Mouse (Mus musculus): ENCODE data around the gene Ube2b. TPM values are rescaled to one million over a fixed set of nuclear protein-coding genes. Genes with fewer than 3 reads are reported as not detected.

The Ube2b gene
- polyA plus RNA-seq, 1 experiment from 2014 or later: 152 TPM

- Histone ChIP-seq H3K9me3 (ENCODE audit: control insufficient read depth, low read depth, low read length) (no peaks in the 10 kb centered on the region), H3K9ac (replicated peaks; ENCODE audit: low read depth, low read length) (no peak overlapping the region), H3K27ac (ENCODE audit: low read length) (no peak overlapping the region; the same call in 1 of the 2 replicates), H3K27me3 (ENCODE audit: control insufficient read depth, insufficient read depth, low read length) (no peaks in the 10 kb centered on the region), H3K4me3 (ENCODE audit: low read depth, low read length) (no peak overlapping the region), H3K4me1 (ENCODE audit: control insufficient read depth, insufficient read depth, low read length) (peaks cover 21% of the 10 kb centered on the region), H3K36me3 (ENCODE audit: control insufficient read depth, insufficient read depth, low read length) (peaks cover 14% of the 10 kb centered on the region), H3K4me2 (replicated peaks; ENCODE audit: low read depth, low read length) (peak overlapping the region; percentile 35)
- WGBS: 68% methylated on average over 10 of the region's 10 CpGs
- no peak for ATAC-seq (ENCODE audit: insufficient number of reproducible peaks, insufficient read depth, low FRiP score, low read depth)
Measured at GRCm38 (mm10) chr11:52001341-52001740, 779 bp upstream of the Ube2b start.

- Histone ChIP-seq H3K27ac (ENCODE audit: low read length) (peak overlapping the region; percentile 92), H3K27me3 (ENCODE audit: control insufficient read depth, insufficient read depth, low read length) (no peaks in the 10 kb centered on the region), H3K9ac (replicated peaks; ENCODE audit: low read depth, low read length) (peak overlapping the region; percentile 96), H3K4me1 (ENCODE audit: control insufficient read depth, insufficient read depth, low read length) (peaks cover 14% of the 10 kb centered on the region; the same call in 1 of the 2 replicates), H3K36me3 (ENCODE audit: control insufficient read depth, insufficient read depth, low read length) (peaks cover 29% of the 10 kb centered on the region), H3K9me3 (ENCODE audit: control insufficient read depth, low read depth, low read length) (no peaks in the 10 kb centered on the region), H3K4me2 (replicated peaks; ENCODE audit: low read depth, low read length) (peak overlapping the region; percentile 52), H3K4me3 (ENCODE audit: low read depth, low read length) (peak overlapping the region; percentile 93)
- WGBS: 0% methylated on average over 29 of the region's 29 CpGs
- ATAC-seq (ENCODE audit: insufficient number of reproducible peaks, insufficient read depth, low FRiP score, low read depth): peak; percentile 34
Measured at GRCm38 (mm10) chr11:51999611-52000289, 812 bp downstream of the Ube2b start.

GRCm38 (mm10) chr11:51971644-51972043, 28.9 kb downstream of the Ube2b start:
- H3K4me2 ChIP-seq (replicated peaks; ENCODE audit: low read depth, low read length): no peak overlapping the region
- peaks cover 49% of the 10 kb centered on the region for H3K36me3 ChIP-seq (ENCODE audit: control insufficient read depth, insufficient read depth, low read length)
- WGBS: 94% methylated on average over 6 of the region's 6 CpGs
- H3K4me3 ChIP-seq (ENCODE audit: low read depth, low read length): no peak overlapping the region
- H3K4me1 ChIP-seq (ENCODE audit: control insufficient read depth, insufficient read depth, low read length): peaks cover 3% of the 10 kb centered on the region; the same call in 1 of the 2 replicates
- H3K9me3 ChIP-seq (ENCODE audit: control insufficient read depth, low read depth, low read length): no peaks in the 10 kb centered on the region
- ATAC-seq (ENCODE audit: insufficient number of reproducible peaks, insufficient read depth, low FRiP score, low read depth): no peak
- no peak overlapping the region for H3K27ac ChIP-seq (ENCODE audit: low read length)
- H3K9ac ChIP-seq (replicated peaks; ENCODE audit: low read depth, low read length): no peak overlapping the region
- no peaks in the 10 kb centered on the region for H3K27me3 ChIP-seq (ENCODE audit: control insufficient read depth, insufficient read depth, low read length)

GRCm38 (mm10) chr11:51969511-51969910, 31.1 kb downstream of the Ube2b start:
- no peak overlapping the region for H3K4me2 ChIP-seq (replicated peaks; ENCODE audit: low read depth, low read length)
- no peaks in the 10 kb centered on the region for H3K27me3 ChIP-seq (ENCODE audit: control insufficient read depth, insufficient read depth, low read length)
- ATAC-seq (ENCODE audit: insufficient number of reproducible peaks, insufficient read depth, low FRiP score, low read depth): no peak
- H3K27ac ChIP-seq (ENCODE audit: low read length): no peak overlapping the region
- H3K9me3 ChIP-seq (ENCODE audit: control insufficient read depth, low read depth, low read length): no peaks in the 10 kb centered on the region
- 89% methylated on average over 2 of the region's 2 CpGs for WGBS
- no peak overlapping the region for H3K4me3 ChIP-seq (ENCODE audit: low read depth, low read length)
- H3K36me3 ChIP-seq (ENCODE audit: control insufficient read depth, insufficient read depth, low read length): peaks cover 44% of the 10 kb centered on the region
- no peak overlapping the region for H3K9ac ChIP-seq (replicated peaks; ENCODE audit: low read depth, low read length)
- H3K4me1 ChIP-seq (ENCODE audit: control insufficient read depth, insufficient read depth, low read length): peaks cover 3% of the 10 kb centered on the region; the same call in 1 of the 2 replicates

GRCm38 (mm10) chr11:51968896-51969295, 31.7 kb downstream of the Ube2b start:
- Histone ChIP-seq H3K27ac (ENCODE audit: low read length) (no peak overlapping the region), H3K9me3 (ENCODE audit: control insufficient read depth, low read depth, low read length) (no peaks in the 10 kb centered on the region), H3K36me3 (ENCODE audit: control insufficient read depth, insufficient read depth, low read length) (peaks cover 39% of the 10 kb centered on the region), H3K27me3 (ENCODE audit: control insufficient read depth, insufficient read depth, low read length) (no peaks in the 10 kb centered on the region), H3K9ac (replicated peaks; ENCODE audit: low read depth, low read length) (no peak overlapping the region), H3K4me3 (ENCODE audit: low read depth, low read length) (no peak overlapping the region), H3K4me2 (replicated peaks; ENCODE audit: low read depth, low read length) (0 out of 2 replicates have a peak overlapping the region, but pooled peaks have one; percentile 93), H3K4me1 (ENCODE audit: control insufficient read depth, insufficient read depth, low read length) (peaks cover 3% of the 10 kb centered on the region; the same call in 1 of the 2 replicates)
- ATAC-seq (ENCODE audit: insufficient number of reproducible peaks, insufficient read depth, low FRiP score, low read depth): no peak
- 95% methylated on average over 9 of the region's 9 CpGs for WGBS

- Histone ChIP-seq H3K9me3 (ENCODE audit: control insufficient read depth, low read depth, low read length) (no peaks in the 10 kb centered on the region), H3K9ac (replicated peaks; ENCODE audit: low read depth, low read length) (peak within 1 kb of the TSS; percentile 73), H3K27me3 (ENCODE audit: control insufficient read depth, insufficient read depth, low read length) (no peaks in the 10 kb centered on the region), H3K4me3 (ENCODE audit: low read depth, low read length) (peak within 1 kb of the TSS; percentile 73), H3K27ac (ENCODE audit: low read length) (peak within 1 kb of the TSS; percentile 44; the same call in 1 of the 2 replicates), H3K4me2 (replicated peaks; ENCODE audit: low read depth, low read length) (peak within 1 kb of the TSS; percentile 93), H3K4me1 (ENCODE audit: control insufficient read depth, insufficient read depth, low read length) (peaks cover 3% of the 10 kb centered on the region; the same call in 1 of the 2 replicates), H3K36me3 (ENCODE audit: control insufficient read depth, insufficient read depth, low read length) (peaks cover 30% of the 10 kb centered on the region)
- 2% methylated on average over 63 of the region's 63 CpGs for WGBS
- peak; percentile 92 for ATAC-seq (ENCODE audit: insufficient number of reproducible peaks, insufficient read depth, low FRiP score, low read depth)
Measured at GRCm38 (mm10) chr11:51967443-51968401, 32.8 kb downstream of the Ube2b start, which contains the start of gene Cdkn2aipnl. Gene Cdkn2aipnl, plus strand, starts transcription at chr11:51967661.

- no peak overlapping the region for H3K4me3 ChIP-seq (ENCODE audit: low read depth, low read length)
- peaks cover 19% of the 10 kb centered on the region for H3K36me3 ChIP-seq (ENCODE audit: control insufficient read depth, insufficient read depth, low read length)
- no peak overlapping the region for H3K27ac ChIP-seq (ENCODE audit: low read length)
- no peaks in the 10 kb centered on the region for H3K27me3 ChIP-seq (ENCODE audit: control insufficient read depth, insufficient read depth, low read length)
- H3K4me2 ChIP-seq (replicated peaks; ENCODE audit: low read depth, low read length): no peak overlapping the region
- no peak overlapping the region for H3K9ac ChIP-seq (replicated peaks; ENCODE audit: low read depth, low read length)
- ATAC-seq (ENCODE audit: insufficient number of reproducible peaks, insufficient read depth, low FRiP score, low read depth): no peak
- WGBS: 79% methylated on average over 5 of the region's 5 CpGs
- H3K4me1 ChIP-seq (ENCODE audit: control insufficient read depth, insufficient read depth, low read length): peaks cover 3% of the 10 kb centered on the region; the same call in 1 of the 2 replicates
- no peaks in the 10 kb centered on the region for H3K9me3 ChIP-seq (ENCODE audit: control insufficient read depth, low read depth, low read length)
Measured at GRCm38 (mm10) chr11:51966651-51967050, 33.9 kb downstream of the Ube2b start.

- Histone ChIP-seq H3K27ac (ENCODE audit: low read length) (no peak overlapping the region), H3K9ac (replicated peaks; ENCODE audit: low read depth, low read length) (no peak overlapping the region), H3K4me3 (ENCODE audit: low read depth, low read length) (no peak overlapping the region), H3K4me1 (ENCODE audit: control insufficient read depth, insufficient read depth, low read length) (no peaks in the 10 kb centered on the region), H3K27me3 (ENCODE audit: control insufficient read depth, insufficient read depth, low read length) (no peaks in the 10 kb centered on the region), H3K9me3 (ENCODE audit: control insufficient read depth, low read depth, low read length) (no peaks in the 10 kb centered on the region), H3K36me3 (ENCODE audit: control insufficient read depth, insufficient read depth, low read length) (no peaks in the 10 kb centered on the region), H3K4me2 (replicated peaks; ENCODE audit: low read depth, low read length) (no peak overlapping the region)
- 90% methylated on average over 7 of the region's 7 CpGs for WGBS
- ATAC-seq (ENCODE audit: insufficient number of reproducible peaks, insufficient read depth, low FRiP score, low read depth): no peak
Measured at GRCm38 (mm10) chr11:51962277-51962676, 38.3 kb downstream of the Ube2b start.
